Mouse (Mus musculus): ENCODE data around the gene Spag8. TPM values are rescaled to one million over a fixed set of nuclear protein-coding genes. Genes with fewer than 3 reads are reported as not detected.

The Spag8 gene
- polyA plus RNA-seq, 1 experiment: 3.9 TPM

- no peak for DNase-seq (ENCODE audit: low read depth)
Observed at GRCm38 (mm10) chr4:43652726-43653125, 668 bp downstream of the Spag8 start.

- no peak for DNase-seq (ENCODE audit: low read depth)
Observed at GRCm38 (mm10) chr4:43649783-43650182, 3.6 kb downstream of the Spag8 start.

DNA sequence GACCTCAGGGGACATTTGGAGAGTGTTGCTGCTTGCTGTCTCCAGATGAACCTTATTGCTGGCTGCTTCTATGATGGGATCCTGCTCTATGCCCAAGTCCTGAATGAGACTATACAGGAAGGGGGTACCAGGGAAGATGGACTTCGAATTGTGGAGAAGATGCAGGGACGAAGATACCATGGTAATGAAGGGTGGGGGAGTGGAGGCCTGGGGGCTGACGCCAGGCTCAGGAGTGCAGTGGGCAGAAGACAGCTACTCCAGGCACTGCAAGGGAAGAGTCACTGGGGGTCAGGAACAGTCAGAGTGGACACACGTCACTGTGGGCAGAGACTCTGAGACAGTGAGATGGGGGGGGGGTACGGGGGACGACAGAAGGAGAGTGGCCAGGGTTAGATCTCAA is 12.9 kb downstream of the Spag8 start:
- DNase-seq (ENCODE audit: low read depth): no peak

DNA sequence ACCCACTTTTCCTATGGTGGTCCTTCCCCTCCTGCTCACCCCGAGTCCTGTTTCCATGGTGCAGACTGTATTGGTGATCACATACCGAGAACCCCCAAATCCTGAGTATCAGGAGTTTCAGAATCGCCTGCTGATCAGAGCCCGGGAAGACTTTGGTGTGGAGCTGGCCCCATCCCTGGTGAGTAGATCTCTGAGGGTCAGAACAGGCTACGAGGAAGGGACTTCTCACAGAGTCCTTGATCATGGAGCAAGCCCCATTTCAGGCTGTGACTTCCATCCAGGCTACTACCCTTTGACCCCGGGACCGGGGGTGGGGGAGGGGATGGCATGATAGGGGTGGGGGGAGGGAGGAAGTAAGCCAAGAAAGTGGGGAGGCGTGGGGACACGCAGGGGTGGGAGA is 13.3 kb downstream of the Spag8 start:
- no peak for DNase-seq (ENCODE audit: low read depth)

GRCm38 (mm10) chr4:43636751-43637150 is 16.6 kb downstream of the Spag8 start:
- no peak for DNase-seq (ENCODE audit: low read depth)

- no peak for DNase-seq (ENCODE audit: low read depth)
Observed at GRCm38 (mm10) chr4:43634621-43635374, 18.6 kb downstream of the Spag8 start.

GRCm38 (mm10) chr4:43633736-43634135 is 19.7 kb downstream of the Spag8 start:
- DNase-seq (ENCODE audit: low read depth): no peak

GRCm38 (mm10) chr4:43633296-43633695 is 20.1 kb downstream of the Spag8 start:
- DNase-seq (ENCODE audit: low read depth): no peak

DNA sequence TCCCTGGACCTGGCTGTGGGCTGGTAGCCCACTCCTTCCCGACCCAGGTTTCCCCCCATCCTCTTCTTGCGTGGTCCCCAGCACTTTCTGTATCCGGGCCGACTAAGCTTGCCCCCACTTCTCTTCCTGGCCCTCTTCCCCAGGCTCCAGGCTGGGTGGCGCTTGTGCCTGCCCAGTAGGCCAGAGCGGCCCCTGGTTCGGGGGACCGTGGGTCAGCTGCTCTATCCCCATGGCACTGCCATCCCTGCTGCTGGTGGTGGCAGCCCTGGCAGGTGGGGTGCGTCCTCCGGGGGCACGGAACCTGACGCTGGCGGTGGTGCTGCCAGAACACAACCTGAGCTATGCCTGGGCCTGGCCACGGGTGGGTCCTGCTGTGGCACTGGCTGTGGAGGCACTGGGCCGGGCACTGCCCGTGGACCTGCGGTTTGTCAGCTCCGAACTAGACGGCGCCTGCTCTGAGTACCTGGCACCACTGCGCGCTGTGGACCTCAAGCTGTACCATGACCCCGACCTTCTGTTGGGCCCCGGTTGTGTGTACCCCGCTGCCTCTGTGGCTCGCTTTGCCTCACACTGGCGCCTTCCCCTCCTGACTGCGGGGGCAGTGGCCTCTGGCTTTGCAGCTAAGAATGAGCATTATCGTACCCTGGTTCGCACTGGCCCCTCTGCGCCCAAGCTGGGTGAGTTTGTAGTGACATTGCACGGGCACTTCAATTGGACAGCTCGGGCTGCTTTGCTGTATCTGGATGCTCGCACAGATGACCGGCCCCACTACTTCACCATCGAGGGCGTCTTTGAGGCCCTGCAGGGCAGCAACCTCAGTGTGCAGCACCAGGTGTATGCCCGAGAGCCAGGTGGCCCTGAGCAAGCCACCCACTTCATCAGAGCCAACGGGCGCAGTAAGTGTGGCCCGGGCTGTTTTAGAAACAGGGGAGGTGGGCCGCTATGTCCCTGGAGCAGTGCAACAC is 21.2 kb downstream of the Spag8 start:
- DNase-seq (ENCODE audit: low read depth): no peak

DNA sequence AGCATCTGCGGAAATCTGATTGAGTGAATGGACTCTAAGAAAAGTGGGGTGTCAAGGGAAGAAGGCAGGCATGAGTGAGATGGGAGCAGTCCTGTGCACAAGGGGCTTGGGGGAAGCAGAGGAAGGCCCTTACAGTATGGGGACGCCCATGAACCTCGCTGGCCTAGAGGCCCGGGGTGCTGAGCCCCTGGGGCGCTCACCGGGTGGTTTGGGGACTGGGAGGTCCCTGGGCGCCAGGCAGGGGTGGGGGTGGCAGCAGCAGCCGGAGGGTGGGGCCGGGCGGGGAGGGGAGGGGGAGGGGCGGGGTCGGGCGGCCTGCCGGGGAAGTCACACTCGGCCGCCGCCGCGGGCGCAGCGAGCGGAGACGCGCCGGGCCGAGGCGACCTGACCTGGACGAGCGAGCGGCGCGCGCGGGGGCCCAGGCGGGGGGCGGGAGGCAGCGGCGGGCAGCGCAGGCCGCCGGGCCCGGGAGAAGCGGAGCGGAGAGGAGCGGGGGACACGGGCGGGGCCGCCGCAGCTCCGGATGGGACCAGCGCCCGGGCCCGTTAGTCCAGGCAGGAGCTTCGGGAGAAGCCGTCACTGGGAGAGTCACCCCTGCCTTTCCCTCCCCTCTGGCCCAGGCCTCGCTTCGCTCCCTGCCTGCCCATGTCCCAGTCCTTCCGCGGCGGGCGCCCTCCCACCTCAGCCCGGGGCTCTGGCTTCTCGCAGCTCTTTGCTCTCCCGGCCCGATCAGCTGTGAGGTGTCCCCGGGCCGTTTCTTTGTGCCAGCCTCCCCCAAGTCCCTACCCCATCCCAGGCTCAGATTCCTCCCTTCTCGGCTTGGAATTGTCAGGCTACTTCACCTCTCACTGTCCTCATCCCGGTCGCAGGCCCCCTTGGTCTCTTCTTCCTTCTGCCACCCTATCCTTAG is 22.1 kb downstream of the Spag8 start, which contains the start of gene Npr2:
Gene Npr2 (plus strand): TSS at position 890 of the 910 bp plus-strand sequence.
- DNase-seq (ENCODE audit: low read depth): no peak

- DNase-seq (ENCODE audit: low read depth): no peak
Observed at GRCm38 (mm10) chr4:43630671-43631045, 22.7 kb downstream of the Spag8 start.

DNA sequence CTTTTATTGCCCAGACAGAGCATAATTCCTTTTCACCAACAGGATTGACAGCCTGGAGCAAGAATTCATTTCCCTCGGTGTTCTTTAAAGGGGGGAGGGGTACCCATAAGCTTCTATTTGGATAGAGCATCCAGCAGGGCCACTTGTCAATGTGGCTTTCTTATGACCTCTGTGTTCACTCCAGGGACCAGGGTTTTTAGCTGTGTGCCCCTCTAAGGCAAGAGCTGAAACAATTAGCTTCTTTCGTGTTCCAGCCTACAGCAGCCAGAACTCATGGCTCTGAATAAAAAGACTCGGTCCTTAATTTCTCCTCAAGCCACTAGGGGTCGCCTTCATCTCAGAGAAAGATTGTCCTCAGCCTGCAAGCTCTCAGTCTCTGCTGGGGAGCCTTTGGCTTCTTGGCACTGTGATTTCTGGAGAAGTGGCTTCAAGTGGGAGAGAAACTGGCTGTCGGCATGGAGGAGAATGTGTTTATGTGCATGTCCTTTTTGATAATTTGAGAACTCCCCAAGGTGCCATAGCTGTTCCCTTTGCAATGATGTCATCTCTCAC is 23.3 kb downstream of the Spag8 start:
- DNase-seq (ENCODE audit: low read depth): peak; percentile 30

DNA sequence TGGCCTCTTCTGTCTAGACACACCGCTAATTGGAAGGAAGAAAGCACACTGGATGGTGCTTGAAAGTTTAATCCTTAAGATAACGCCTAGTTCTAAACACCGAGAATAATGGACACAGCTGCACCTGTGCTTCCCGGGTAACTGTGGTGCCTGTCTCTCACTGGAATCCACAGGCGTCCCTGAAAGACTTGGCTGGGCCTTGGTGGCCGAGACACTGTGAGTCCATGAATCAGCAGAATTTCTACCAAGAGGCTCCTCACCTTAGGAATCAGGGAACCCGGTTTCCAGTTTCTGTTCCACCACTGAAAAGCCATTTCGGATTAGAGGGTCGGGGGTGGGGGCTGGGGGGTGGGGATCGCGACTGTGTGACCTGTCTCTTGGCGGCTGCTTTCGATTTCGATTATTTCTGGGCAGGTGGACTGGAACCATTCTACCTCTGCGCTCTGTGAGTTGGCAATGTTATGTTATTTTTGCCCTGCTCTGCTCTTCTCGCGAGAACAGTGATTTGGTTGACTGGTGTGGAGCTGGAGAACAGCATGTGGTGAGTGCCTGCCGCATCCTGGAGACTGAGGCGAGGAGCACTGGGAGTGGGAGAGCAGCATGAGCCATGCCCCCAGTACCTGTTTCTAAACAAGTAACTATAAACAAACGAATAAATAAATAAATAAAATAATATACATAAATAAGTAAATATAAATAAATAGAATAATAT is 24.1 kb downstream of the Spag8 start:
- DNase-seq (ENCODE audit: low read depth): no peak

DNA sequence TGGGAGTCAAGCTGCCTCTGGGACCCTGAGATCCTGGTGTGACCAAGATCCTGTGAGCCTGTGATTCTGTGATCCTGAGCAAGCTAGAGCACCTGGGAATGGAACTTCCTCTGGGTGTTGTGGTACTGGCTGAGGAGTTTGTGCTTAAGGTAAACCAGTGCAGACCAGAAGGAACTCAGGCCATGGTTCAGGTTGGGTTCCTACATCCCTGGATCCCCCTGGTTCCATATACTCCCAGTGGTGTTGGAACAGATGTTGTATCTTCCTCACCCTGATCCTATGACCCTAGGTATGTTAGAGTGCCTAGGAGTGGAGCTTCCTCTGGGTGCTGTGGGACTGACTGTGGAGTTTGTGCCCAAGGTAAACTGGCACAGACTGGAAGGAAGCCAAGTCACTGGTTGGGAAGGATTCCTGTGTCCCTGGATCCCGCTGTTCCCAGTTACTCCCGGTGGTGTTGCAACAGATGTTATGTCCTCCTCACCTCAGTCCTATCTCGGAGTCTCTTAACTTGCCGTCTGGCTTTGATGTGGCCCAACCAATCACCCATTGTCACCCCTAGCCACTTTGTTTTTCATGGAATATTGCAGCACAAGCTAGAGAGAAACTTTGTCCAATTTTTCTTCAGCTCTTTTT is 33.1 kb downstream of the Spag8 start:
- DNase-seq (ENCODE audit: low read depth): no peak

GRCm38 (mm10) chr4:43613060-43613730 is 40.2 kb downstream of the Spag8 start:
- DNase-seq (ENCODE audit: low read depth): no peak

GRCm38 (mm10) chr4:43612534-43612933 is 40.9 kb downstream of the Spag8 start:
- DNase-seq (ENCODE audit: low read depth): no peak

DNA sequence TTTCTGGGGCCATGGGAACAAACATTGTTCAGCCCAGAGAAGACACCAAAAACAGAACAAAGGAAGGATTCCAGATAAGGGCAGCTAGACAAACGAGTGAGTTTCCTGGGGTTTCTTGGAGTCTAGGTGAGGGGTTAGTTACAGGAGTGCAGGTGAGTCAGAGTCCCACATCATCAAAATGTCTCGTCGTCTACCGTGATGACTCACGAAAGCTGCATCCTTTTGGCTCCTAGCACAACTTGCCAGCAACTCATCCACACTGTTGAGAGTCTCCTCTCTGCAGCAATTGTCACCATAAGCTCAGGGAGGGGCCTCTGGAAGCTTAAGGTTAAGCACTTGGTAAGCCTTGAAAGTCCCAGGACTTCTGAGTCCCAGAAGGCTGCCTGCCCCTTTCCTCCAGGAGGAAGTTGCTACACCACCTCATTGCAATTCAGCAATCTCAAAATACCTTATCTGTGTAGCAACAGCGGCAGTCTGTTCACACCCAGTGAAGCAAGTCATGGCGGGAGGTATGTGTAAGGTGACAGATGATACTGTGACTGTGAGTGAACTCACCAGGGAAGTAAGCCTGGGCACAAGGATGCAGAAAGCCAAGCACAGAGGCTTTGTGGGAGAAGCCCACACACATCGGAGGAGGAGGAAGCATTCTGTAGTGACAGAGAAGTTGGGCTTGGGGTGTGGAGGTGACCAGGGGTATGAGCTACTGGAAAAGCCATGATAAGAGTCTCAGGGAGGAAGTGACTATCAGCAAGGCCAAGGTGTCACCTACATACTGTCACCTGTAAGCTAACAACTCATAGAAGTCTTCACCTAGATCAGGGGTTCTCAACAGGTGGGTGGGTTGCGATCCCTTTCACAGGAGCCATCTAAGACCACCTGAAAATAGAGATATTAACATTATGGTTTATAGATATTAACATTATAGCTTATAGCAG is 48.4 kb downstream of the Spag8 start:
- DNase-seq (ENCODE audit: low read depth): no peak

DNA sequence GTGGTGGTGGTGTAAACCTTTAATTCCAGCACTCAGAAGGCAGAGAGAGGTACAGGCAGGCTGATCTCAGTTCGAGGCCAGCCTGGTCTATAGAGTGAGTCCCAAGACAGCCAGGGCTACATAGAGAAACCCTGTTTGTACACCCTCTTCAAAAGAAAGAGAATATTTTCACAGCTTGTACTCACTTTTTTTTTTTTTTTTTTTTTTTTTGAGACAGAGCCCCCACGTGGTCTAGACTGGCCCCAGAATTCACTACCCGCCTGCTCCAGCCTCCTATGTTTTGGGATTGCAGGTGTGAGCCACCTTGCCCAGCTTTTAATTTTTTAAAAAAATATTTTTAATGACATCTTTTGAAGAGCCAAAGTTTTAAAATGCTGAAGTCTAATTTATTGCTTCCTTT is 49.3 kb downstream of the Spag8 start:
- DNase-seq (ENCODE audit: low read depth): no peak
